Mouse (Mus musculus) ES-E14 (cell line): ENCODE results near the gene Elovl5. TPM values are rescaled to one million over a fixed set of nuclear protein-coding genes. Genes with fewer than 3 reads are reported as not detected.

Experiments used
- DNase-seq: peaks from one replicate; pipeline ENCODE4 v3.0.0-alpha.2; 2013; ENCODE audit warnings: low read depth, low spot score
- H3K27ac ChIP-seq: 2 replicates; pipeline ENCODE4 v1.5.1; 2012; ENCODE audit warnings: low read depth, mild to moderate bottlenecking, low read length, moderate library complexity, mixed read lengths; ENCODE audit not compliant: poor library complexity, insufficient read depth, severe bottlenecking
- H3K36me3 ChIP-seq: 2 replicates; pipeline ENCODE4 v1.6.1; 2012; ENCODE audit warnings: mild to moderate bottlenecking, low read length, moderate library complexity, mixed read lengths; ENCODE audit not compliant: control insufficient read depth, poor library complexity, insufficient read depth, severe bottlenecking
- H3K4me1 ChIP-seq, 2 experiments: fragments of 150-350 bp in 1 of 2; sonication (generic) in 1 of 2; 2 replicates each; pipeline ENCODE4 v1.6.1; 2012; ENCODE audit warnings: low read length in 2 of 2, mild to moderate bottlenecking in 1 of 2, mixed read lengths in 1 of 2; ENCODE audit not compliant: control insufficient read depth in 2 of 2, insufficient read depth in 2 of 2, poor library complexity in 1 of 2
- H3K4me3 ChIP-seq, 2 experiments: fragments of 150-350 bp in 1 of 2; sonication (generic) in 1 of 2; 2 replicates each; pipeline ENCODE4 v1.5.1; 2012; ENCODE audit warnings: low read length in 2 of 2, low read depth in 1 of 2, mild to moderate bottlenecking in 1 of 2, mixed read lengths in 1 of 2; ENCODE audit not compliant: insufficient read depth in 1 of 2, poor library complexity in 1 of 2, severe bottlenecking in 1 of 2
- H3K9ac ChIP-seq: 2 replicates; pipeline ENCODE4 v1.6.1; 2012; ENCODE audit warnings: low read depth, mild to moderate bottlenecking, low read length, mixed read lengths; ENCODE audit not compliant: poor library complexity, insufficient read depth, severe bottlenecking
- H3K9me3 ChIP-seq: fragments of 150-350 bp; sonication (generic); 2 replicates; pipeline ENCODE4 v1.6.1; 2012; ENCODE audit warnings: low read depth, mild to moderate bottlenecking, low read length; ENCODE audit not compliant: control insufficient read depth, insufficient read depth
- CHD2 ChIP-seq: IDR thresholded peaks from 2 replicates; pipeline ENCODE4 v1.6.1; 2014; ENCODE audit warnings: mild to moderate bottlenecking, low read depth, low read length, inconsistent platforms
- HCFC1 ChIP-seq: IDR thresholded peaks from 2 replicates; pipeline ENCODE4 v1.6.1; 2012; ENCODE audit warnings: low read length, inconsistent platforms, borderline replicate concordance; ENCODE audit not compliant: insufficient read depth
- MAFK ChIP-seq: IDR thresholded peaks from 2 replicates; pipeline ENCODE4 v1.6.1; 2014; ENCODE audit warnings: mild to moderate bottlenecking, low read depth, low read length, inconsistent platforms; ENCODE audit not compliant: insufficient read depth
- ZC3H11A ChIP-seq: IDR thresholded peaks from 2 replicates; pipeline ENCODE4 v1.6.1; 2012; ENCODE audit warnings: low read depth, mild to moderate bottlenecking, inconsistent platforms, low read length, borderline replicate concordance
- ZNF384 ChIP-seq: IDR thresholded peaks from 2 replicates; pipeline ENCODE4 v1.6.1; 2012; ENCODE audit warnings: low read depth, low read length, inconsistent platforms
- in situ Hi-C, 2 experiments: fragments of 600-800 bp; cut with MboI; formaldehyde crosslinking; loops; one replicate each; pipeline ENCODE4 v1.15.1; 2025; ENCODE audit warnings: low sequenced_read_pairs in 2 of 2, inconsistent platforms in 1 of 2; ENCODE audit not compliant: unreplicated experiment in 2 of 2
- total RNA-seq: library from RNA; depleted of rRNA; stranded (reverse); fragments of 300-350 nt; gene quantifications from 2 replicates; pipeline ENCODE4 v1.2.3, GENCODE M21; 2012

Elovl5 gene
- total RNA-seq, 1 experiment, result 118 TPM

- H3K9me3 ChIP-seq, result no peaks in the 10 kb centered on the region
- H3K4me3 ChIP-seq, result no peak overlapping the region
- in situ Hi-C loops, result no loop called here
- H3K27ac ChIP-seq, result no peak overlapping the region
- H3K36me3 ChIP-seq, result peaks cover 7% of the 10 kb centered on the region
- peaks cover 2 to 3% of the 10 kb centered on the region in 2 experiments; a peak in 2 of 4 replicates for H3K4me1 ChIP-seq
- no peak for DNase-seq
- TF ChIP-seq MAFK, result no peak
- no peak for TF ChIP-seq HCFC1
- no peak for TF ChIP-seq ZNF384
- TF ChIP-seq ZC3H11A, result no peak
- TF ChIP-seq CHD2, result no peak
- no peak overlapping the region for H3K9ac ChIP-seq
These were observed 48.1 kb downstream of the Elovl5 start for GRCm38 (mm10) chr9:77965287-77965686.

- Histone ChIP-seq H3K27ac (no peak overlapping the region), H3K9me3 (no peaks in the 10 kb centered on the region), H3K9ac (no peak overlapping the region), H3K4me3 (no peak overlapping the region), H3K36me3 (peaks cover 5% of the 10 kb centered on the region), H3K4me1 (peaks cover 2 to 3% of the 10 kb centered on the region in 2 experiments; a peak in 2 of 4 replicates)
- no peak for DNase-seq
- in situ Hi-C loops, result no loop called here
- no peak for TF ChIP-seq HCFC1
- no peak for TF ChIP-seq MAFK
- no peak for TF ChIP-seq CHD2
- no peak for TF ChIP-seq ZNF384
- TF ChIP-seq ZC3H11A, result no peak
These were observed 48.8 kb downstream of the Elovl5 start for GRCm38 (mm10) chr9:77965768-77966552.

DNA sequence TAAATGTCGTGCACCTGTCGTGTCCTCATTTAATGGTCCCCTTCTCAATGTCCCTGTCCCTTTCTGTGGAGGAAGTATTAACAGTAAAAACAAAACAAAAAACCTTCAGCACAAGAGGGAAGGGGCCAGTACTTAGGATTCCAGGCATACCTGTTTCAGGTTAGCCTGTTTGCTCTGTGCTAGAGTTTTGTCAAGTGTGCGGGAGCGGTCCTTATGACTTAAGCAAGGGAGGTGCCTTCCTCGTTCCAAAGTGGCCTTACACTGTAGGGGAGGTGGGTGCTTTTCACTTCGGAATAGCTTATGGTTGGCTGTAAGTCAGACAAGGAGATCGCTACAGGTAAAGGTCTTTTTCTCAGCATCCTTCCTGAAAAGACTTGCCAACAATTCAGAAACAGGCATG, 49.7 kb downstream of the Elovl5 start:
- DNase-seq, result no peak
- in situ Hi-C loops, result no loop called here
- Histone ChIP-seq H3K9ac (no peak overlapping the region), H3K36me3 (peaks cover 4% of the 10 kb centered on the region), H3K9me3 (no peaks in the 10 kb centered on the region), H3K4me1 (peaks cover 3 to 4% of the 10 kb centered on the region in 2 experiments; a peak in 2 of 4 replicates), H3K27ac (no peak overlapping the region), H3K4me3 (no peak overlapping the region)
- TF ChIP-seq ZNF384 (no peak), ZC3H11A (no peak), MAFK (no peak), HCFC1 (no peak), CHD2 (no peak)

GRCm38 (mm10) chr9:77967584-77968163, 50.5 kb downstream of the Elovl5 start:
- no peak for DNase-seq
- no peak overlapping the region for H3K9ac ChIP-seq
- H3K36me3 ChIP-seq, result peaks cover 3% of the 10 kb centered on the region
- H3K4me1 ChIP-seq, result peaks cover 3 to 4% of the 10 kb centered on the region in 2 experiments; a peak in 2 of 4 replicates
- no peak overlapping the region for H3K4me3 ChIP-seq
- TF ChIP-seq MAFK (no peak), CHD2 (no peak), HCFC1 (no peak), ZC3H11A (no peak), ZNF384 (no peak)
- no peak overlapping the region for H3K27ac ChIP-seq
- in situ Hi-C loops, result no loop called here
- no peaks in the 10 kb centered on the region for H3K9me3 ChIP-seq
